Mouse (Mus musculus) limb, embryonic 12.5 days (tissue): Measurements from ENCODE around the gene Dusp16. TPM values are rescaled to one million over a fixed set of nuclear protein-coding genes. Genes with fewer than 3 reads are reported as not detected.
"Not testable (repeated sequence)": the region's sequence is repeated elsewhere in the genome, so short reads cannot be mapped to it uniquely, and the experiment has no call there.

Experiments used
- ATAC-seq: fragments of 200-750 bp; cut with Nextera tagmentation; 2 replicates; pipeline ENCODE4 v1.8.0; 2017; ENCODE audit warnings: low read depth, moderate TSS enrichment; ENCODE audit not compliant: insufficient number of reproducible peaks, insufficient read depth, low FRiP score, low TSS enrichment
- H3K27ac ChIP-seq: fragments of 300-500 bp; sonication (generic); 2 replicates; pipeline ENCODE4 v1.5.1; 2016; ENCODE audit warnings: mild to moderate bottlenecking, moderate library complexity
- H3K27me3 ChIP-seq: fragments of 300-500 bp; sonication (generic); 2 replicates; pipeline ENCODE4 v1.6.1; 2016; ENCODE audit warnings: mild to moderate bottlenecking, moderate library complexity
- H3K36me3 ChIP-seq: fragments of 300-500 bp; sonication (generic); 2 replicates; pipeline ENCODE4 v1.6.1; 2016; ENCODE audit warnings: mild to moderate bottlenecking, moderate library complexity
- H3K4me1 ChIP-seq: fragments of 300-500 bp; sonication (generic); replicated peaks from 2 replicates; pipeline ENCODE4 v1.6.1; 2016
- H3K4me2 ChIP-seq: fragments of 300-500 bp; sonication (generic); 2 replicates; pipeline ENCODE4 v1.6.1; 2016; ENCODE audit warnings: mild to moderate bottlenecking, moderate library complexity
- H3K4me3 ChIP-seq: fragments of 300-500 bp; sonication (generic); replicated peaks from 2 replicates; pipeline ENCODE4 v1.5.1; 2016; ENCODE audit warnings: mild to moderate bottlenecking
- H3K9ac ChIP-seq: fragments of 300-500 bp; sonication (generic); replicated peaks from 2 replicates; pipeline ENCODE4 v1.6.1; 2016; ENCODE audit warnings: mild to moderate bottlenecking, moderate library complexity
- H3K9me3 ChIP-seq: fragments of 300-500 bp; sonication (generic); 2 replicates; pipeline ENCODE4 v1.6.1; 2016; ENCODE audit warnings: mild to moderate bottlenecking, moderate library complexity
- WGBS: fragments of 180-500 bp; shearing (Covaris S2); methylation state at CpG from one replicate; pipeline ENCODE4 v1.1.7; 2016; 5-methylcytosine and 5-hydroxymethylcytosine counted together
- polyA plus RNA-seq: library from polyadenylated mRNA; unstranded; fragments of >200 nt; fragmentation: Nextera tagmentation; extraction: Ambion mirVana; gene quantifications from 2 replicates; pipeline ENCODE4 v1.2.1, GENCODE M21; 2016

Gene Dusp16
- polyA plus RNA-seq, 1 experiment from 2014 or later = 14.3 TPM

- Histone ChIP-seq H3K36me3 (no peaks in the 10 kb centered on the region), H3K4me3 (no peak overlapping the region), H3K27ac (0 out of 2 replicates have a peak overlapping the region, but pooled peaks have one; percentile 2), H3K9ac (no peak overlapping the region), H3K9me3 (no peaks in the 10 kb centered on the region), H3K27me3 (no peaks in the 10 kb centered on the region), H3K4me1 (peaks cover 11% of the 10 kb centered on the region; the same call in 1 of the 2 replicates), H3K4me2 (no peak overlapping the region)
- 49% methylated on average over 4 of the region's 4 CpGs for WGBS
- ATAC-seq = no peak
Observed at GRCm38 (mm10) chr6:134696146-134696545, 96.3 kb downstream of the Dusp16 start.

GRCm38 (mm10) chr6:134695625-134696024 is 96.8 kb downstream of the Dusp16 start:
- no peak for ATAC-seq
- no peak overlapping the region for H3K27ac ChIP-seq

GRCm38 (mm10) chr6:134694988-134695387 is 97.4 kb downstream of the Dusp16 start:
- no peak for ATAC-seq
- Histone ChIP-seq H3K27ac (no peak overlapping the region), H3K9me3 (no peaks in the 10 kb centered on the region), H3K4me3 (no peak overlapping the region), H3K4me1 (0 out of 2 replicates have a peak, but pooled peaks cover 7% of the 10 kb centered on the region), H3K9ac (no peak overlapping the region), H3K36me3 (no peaks in the 10 kb centered on the region), H3K4me2 (no peak overlapping the region), H3K27me3 (no peaks in the 10 kb centered on the region)
- 91% methylated on average over 3 of the region's 3 CpGs for WGBS

More at GRCm38 (mm10) chr6:134695625-134696024, 96.8 kb downstream of the Dusp16 start:
- Histone ChIP-seq H3K36me3 (no peaks in the 10 kb centered on the region), H3K4me1 (peaks cover 7% of the 10 kb centered on the region; the same call in 1 of the 2 replicates), H3K27me3 (no peaks in the 10 kb centered on the region), H3K9ac (no peak overlapping the region), H3K4me2 (no peak overlapping the region), H3K4me3 (no peak overlapping the region), H3K9me3 (no peaks in the 10 kb centered on the region)
- 78% methylated on average over 3 of the region's 3 CpGs for WGBS

GRCm38 (mm10) chr6:134694498-134694897 is 97.9 kb downstream of the Dusp16 start:
- Histone ChIP-seq H3K4me3 (no peak overlapping the region), H3K9ac (no peak overlapping the region), H3K27me3 (no peaks in the 10 kb centered on the region), H3K4me2 (no peak overlapping the region), H3K4me1 (0 out of 2 replicates have a peak, but pooled peaks cover 7% of the 10 kb centered on the region), H3K9me3 (no peaks in the 10 kb centered on the region), H3K27ac (no peak overlapping the region), H3K36me3 (no peaks in the 10 kb centered on the region)
- 86% methylated on average over 6 of the region's 6 CpGs for WGBS
- no peak for ATAC-seq

- H3K4me1 ChIP-seq = no peaks in the 10 kb centered on the region
- H3K36me3 ChIP-seq = no peaks in the 10 kb centered on the region
- no peak for ATAC-seq
- no peaks in the 10 kb centered on the region for H3K27me3 ChIP-seq
- H3K9ac ChIP-seq = no peak overlapping the region
- no peaks in the 10 kb centered on the region for H3K9me3 ChIP-seq
- H3K4me2 ChIP-seq = no peak overlapping the region
- WGBS = 85% methylated on average over 6 of the region's 6 CpGs
- no peak overlapping the region for H3K4me3 ChIP-seq
- no peak overlapping the region for H3K27ac ChIP-seq
Observed at GRCm38 (mm10) chr6:134685515-134685914, 106.9 kb downstream of the Dusp16 start.

- Histone ChIP-seq H3K4me2 (no peak overlapping the region), H3K9ac (no peak overlapping the region), H3K4me3 (no peak overlapping the region), H3K4me1 (no peaks in the 10 kb centered on the region), H3K27me3 (no peaks in the 10 kb centered on the region), H3K9me3 (no peaks in the 10 kb centered on the region), H3K36me3 (no peaks in the 10 kb centered on the region), H3K27ac (no peak overlapping the region)
- 76% methylated on average over 2 of the region's 2 CpGs for WGBS
- no peak for ATAC-seq
Observed at GRCm38 (mm10) chr6:134685040-134685439, 107.4 kb downstream of the Dusp16 start.

- H3K36me3 ChIP-seq = no peaks in the 10 kb centered on the region
- no peak for ATAC-seq
- H3K9ac ChIP-seq = no peak overlapping the region
- no peaks in the 10 kb centered on the region for H3K4me1 ChIP-seq
- no peak overlapping the region for H3K4me2 ChIP-seq
- no peaks in the 10 kb centered on the region for H3K9me3 ChIP-seq
- H3K27ac ChIP-seq = no peak overlapping the region
- WGBS = 82% methylated on average over 6 of the region's 6 CpGs
- H3K4me3 ChIP-seq = no peak overlapping the region
- H3K27me3 ChIP-seq = no peaks in the 10 kb centered on the region
Observed at GRCm38 (mm10) chr6:134684354-134684915, 108.0 kb downstream of the Dusp16 start.

- not testable (repeated sequence) for H3K4me3 ChIP-seq, H3K9ac ChIP-seq, H3K27ac ChIP-seq, H3K27me3 ChIP-seq, H3K4me1 ChIP-seq, ATAC-seq, H3K4me2 ChIP-seq, H3K36me3 ChIP-seq, H3K9me3 ChIP-seq
- 89% methylated on average over 4 of the region's 4 CpGs for WGBS
Observed at GRCm38 (mm10) chr6:134679330-134679729, 113.1 kb downstream of the Dusp16 start.

GRCm38 (mm10) chr6:134678037-134678436 is 114.4 kb downstream of the Dusp16 start:
- H3K27me3 ChIP-seq = no peaks in the 10 kb centered on the region
- H3K4me1 ChIP-seq = peaks cover 5% of the 10 kb centered on the region
- no peaks in the 10 kb centered on the region for H3K36me3 ChIP-seq
- ATAC-seq = no peak
- H3K4me3 ChIP-seq = no peak overlapping the region
- H3K4me2 ChIP-seq = no peak overlapping the region
- no peak overlapping the region for H3K27ac ChIP-seq
- 75% methylated on average over 3 of the region's 3 CpGs for WGBS
- H3K9ac ChIP-seq = no peak overlapping the region
- H3K9me3 ChIP-seq = no peaks in the 10 kb centered on the region

GRCm38 (mm10) chr6:134677504-134677903 is 114.9 kb downstream of the Dusp16 start:
- H3K27ac ChIP-seq = no peak overlapping the region
- peaks cover 5% of the 10 kb centered on the region for H3K4me1 ChIP-seq
- H3K4me3 ChIP-seq = no peak overlapping the region
- no peaks in the 10 kb centered on the region for H3K36me3 ChIP-seq
- no peaks in the 10 kb centered on the region for H3K9me3 ChIP-seq
- no peaks in the 10 kb centered on the region for H3K27me3 ChIP-seq
- no peak for ATAC-seq
- H3K9ac ChIP-seq = no peak overlapping the region
- H3K4me2 ChIP-seq = no peak overlapping the region
- 82% methylated on average over 4 of the region's 4 CpGs for WGBS

- H3K27me3 ChIP-seq, H3K4me1 ChIP-seq, H3K4me2 ChIP-seq, H3K36me3 ChIP-seq, ATAC-seq, H3K9me3 ChIP-seq, H3K27ac ChIP-seq, H3K4me3 ChIP-seq, H3K9ac ChIP-seq: not testable (repeated sequence)
- 83% methylated on average over 8 of the region's 8 CpGs for WGBS
Observed at GRCm38 (mm10) chr6:134673712-134674111, 118.7 kb downstream of the Dusp16 start.

- Histone ChIP-seq H3K9me3 (no peaks in the 10 kb centered on the region), H3K27ac (no peak overlapping the region), H3K4me1 (peaks cover 5% of the 10 kb centered on the region), H3K9ac (no peak overlapping the region), H3K27me3 (no peaks in the 10 kb centered on the region), H3K4me2 (no peak overlapping the region), H3K4me3 (no peak overlapping the region), H3K36me3 (no peaks in the 10 kb centered on the region)
- WGBS = 79% methylated on average over 4 of the region's 4 CpGs
- no peak for ATAC-seq
Observed at GRCm38 (mm10) chr6:134670881-134671411, 121.5 kb downstream of the Dusp16 start.
